Mouse (Mus musculus) ES-Bruce4 (cell line): Measurements from ENCODE around the gene Erc2.

Source experiments
- CTCF ChIP-seq: IDR thresholded peaks from one replicate; pipeline ENCODE4 v1.8.1; 2011; ENCODE audit warnings: low read depth, low read length
- POLR2A ChIP-seq: IDR thresholded peaks from one replicate; pipeline ENCODE4 v1.8.1; 2011; ENCODE audit warnings: low read length; ENCODE audit not compliant: insufficient read depth

GRCm38 (mm10) chr14:28099084-28099483 lies 476.9 kb downstream of the Erc2 start:
- TF ChIP-seq CTCF (no peak), POLR2A (no peak)
